Mouse (Mus musculus) neutrophil, adult 59 days (primary cell): ENCODE results near the gene Cstf3. TPM values are rescaled to one million over a fixed set of nuclear protein-coding genes. Genes with fewer than 3 reads are reported as not detected.

Source experiments
- total RNA-seq, 2 experiments: library from RNA; stranded (reverse); gene quantifications; 1 replicate in 1 of 2; 2 replicates in 1 of 2; pipeline ENCODE4 v1.2.4; 2023

Gene Cstf3
- 10 to 100 TPM; 31.0 to 31.2 TPM for total RNA-seq

GRCm38 (mm10) chr2:104590068-104590828, at the start of gene Cstf3:
Gene Cstf3, plus strand, starts transcription at chr2:104590523.

GRCm38 (mm10) chr2:104711585-104712485, 121.5 kb downstream of the Cstf3 start, which contains the start of gene Tcp11l1:
Gene Tcp11l1, minus strand, starts transcription at chr2:104712169.

Other genes starting within 250 kb of the Cstf3 start
- gene D430041D05Rik, start 179.5 kb upstream of the Cstf3 start, total RNA-seq, result under 1 TPM in 1 of 2 experiments, not detected in 1; 0.04 TPM
- 10 to 100 TPM; 36.5 to 37.6 TPM for gene Hipk3, start 96.1 kb upstream of the Cstf3 start, total RNA-seq
- 1 to 10 TPM; 4.1 to 4.2 TPM for gene Tcp11l1, start 121.6 kb downstream of the Cstf3 start, total RNA-seq
- gene Pin1rt1, start 125.9 kb downstream of the Cstf3 start, total RNA-seq, result not detected
- gene Depdc7, start 152.4 kb downstream of the Cstf3 start, total RNA-seq, result 1 to 10 TPM; 5.1 to 5.2 TPM
- gene Qser1, start 226.2 kb downstream of the Cstf3 start, total RNA-seq, result 1 to 10 TPM; 6.6 to 8.4 TPM